Mouse (Mus musculus): Measurements from ENCODE around the gene Cenps. TPM values are rescaled to one million over a fixed set of nuclear protein-coding genes. Genes with fewer than 3 reads are reported as not detected.

Gene Cenps
- total RNA-seq, 2 experiments from 2014 or later: 20.0 to 24.3 TPM

Other genes with a start within 250 kb of the Cenps start
- gene Pex14, start 37.8 kb downstream of the Cenps start, total RNA-seq (2021): 10 to 100 TPM; 48.4 to 57.5 TPM
- 10 to 100 TPM; 52.3 to 62.9 TPM for gene Dffa, start 33.5 kb downstream of the Cenps start, total RNA-seq (2021)
- 10 to 100 TPM; 12.1 to 14.8 TPM for gene Cort, start 10.9 kb downstream of the Cenps start, total RNA-seq (2021)
- gene Pgd, start 29.1 kb upstream of the Cenps start, total RNA-seq (2021): 10 to 100 TPM; 35.2 to 36.5 TPM
- 100 to 1,000 TPM; 448 to 452 TPM for gene Kif1b, start 170.1 kb upstream of the Cenps start, total RNA-seq (2021)

All from left cerebral cortex, postnatal 36 days (tissue).